In genomic region chr14:76619038-76619409, GRCm38 (mm10) we compare ENCODE assay signal across 17 mouse cellular contexts.
DNase-seq lines count a peak whose midpoint lies in the region; ATAC-seq and TF ChIP-seq lines count a peak whose summit lies in the region.
"Had no signal": no experiment of that assay in that cellular context is flagged by ENCODE, and none has a peak within 500 bp of the region (broad histone marks: within the 10 kb centered on the region; RNA-seq: fewer than 3 reads in every experiment).

No protein-coding gene starts in this region.

- no peak for TF ChIP-seq POLR2A in limb, embryonic 14.5 days (IDR thresholded peaks at IDR 0.05; ENCODE audit: borderline replicate concordance, extremely low read depth, insufficient read depth, insufficient read length)

- H3K36me3 ChIP-seq in megakaryocyte, embryonic 14.5 days (replicated peaks; ENCODE audit: low read length), result no peaks in the 10 kb centered on the region
- H3K36me3 ChIP-seq in embryonic facial prominence, embryonic 15.5 days, result no peaks in the 10 kb centered on the region
- no peaks in the 10 kb centered on the region for H3K36me3 ChIP-seq in limb, embryonic 14.5 days (ENCODE audit: control insufficient read depth, insufficient read depth, low read length)
- no peaks in the 10 kb centered on the region for H3K36me3 ChIP-seq in midbrain, embryonic 10.5 days
- H3K36me3 ChIP-seq: midbrain, embryonic 13.5 days had no signal

- H3K27me3 ChIP-seq in megakaryocyte, embryonic 14.5 days (replicated peaks), result peaks cover 70% of the 10 kb centered on the region
- H3K27me3 ChIP-seq in embryonic facial prominence, embryonic 15.5 days, result no peaks in the 10 kb centered on the region
- H3K27me3 ChIP-seq in limb, embryonic 14.5 days (ENCODE audit: control insufficient read depth, insufficient read depth, low read length), result no peaks in the 10 kb centered on the region
- H3K27me3 ChIP-seq in midbrain, embryonic 10.5 days (ENCODE audit: low read depth, poor library complexity, severe bottlenecking), result peaks cover 11% of the 10 kb centered on the region; the same call in 1 of the 2 replicates
- H3K27me3 ChIP-seq: midbrain, embryonic 13.5 days; Patski had no signal

- no peak overlapping the region for H3K4me3 ChIP-seq in gastrocnemius, adult 2 months
- peak overlapping the region; percentile 64 for H3K4me3 ChIP-seq in megakaryocyte, embryonic 14.5 days (replicated peaks)
- no peak overlapping the region for H3K4me3 ChIP-seq in embryonic facial prominence, embryonic 15.5 days (replicated peaks)
- no peak overlapping the region for H3K4me3 ChIP-seq in limb, embryonic 14.5 days (replicated peaks; ENCODE audit: low read length)
- H3K4me3 ChIP-seq in midbrain, embryonic 10.5 days, result no peak overlapping the region
- H3K4me3 ChIP-seq: midbrain, embryonic 13.5 days had no signal

- TF ChIP-seq CTCF in gastrocnemius, adult 2 months (IDR thresholded peaks at IDR 0.05), result no peak

- H3K4me1 ChIP-seq in megakaryocyte, embryonic 14.5 days, result peaks cover 80% of the 10 kb centered on the region
- H3K4me1 ChIP-seq in embryonic facial prominence, embryonic 15.5 days, result peaks cover 53% of the 10 kb centered on the region
- peaks cover 51% of the 10 kb centered on the region for H3K4me1 ChIP-seq in limb, embryonic 14.5 days (ENCODE audit: control insufficient read depth, insufficient read depth, low read length)
- H3K4me1 ChIP-seq in midbrain, embryonic 10.5 days, result peaks cover 70% of the 10 kb centered on the region

- no peak for ATAC-seq in megakaryocyte, adult 5-6 weeks (ENCODE audit: poor library complexity, severe bottlenecking)
- ATAC-seq in embryonic facial prominence, embryonic 15.5 days (ENCODE audit: insufficient number of reproducible peaks, low FRiP score, low TSS enrichment, low read depth), result 0 out of 2 replicates have a peak, but pooled peaks have one; percentile 9
- no peak for ATAC-seq in limb, embryonic 14.5 days (ENCODE audit: low FRiP score, low read depth)
- ATAC-seq: midbrain, embryonic 13.5 days; Patski had no signal

- DNase-seq in gastrocnemius, adult 2 months, result no peak
- no peak for DNase-seq in gastrocnemius, postnatal 14 days
- DNase-seq in limb, embryonic 14.5 days (ENCODE audit: low spot score), result no peak
- DNase-seq in midbrain, embryonic 10.5 days (ENCODE audit: low spot score), result no peak
- DNase-seq in left cerebral cortex, postnatal 36 days (ENCODE audit: low spot score in 2 of 2), result no peak
- DNase-seq: B cell, adult 2 months; cerebellum, adult 11-12 months; heart, adult 18-20 months; kidney, adult 2 months; left cerebral cortex, postnatal 4 days; right cerebral cortex, postnatal 14 days; thymus, adult 18-20 months had no signal

- H3K9me3 ChIP-seq in megakaryocyte, embryonic 14.5 days, result no peaks in the 10 kb centered on the region
- no peaks in the 10 kb centered on the region for H3K9me3 ChIP-seq in embryonic facial prominence, embryonic 15.5 days (replicated peaks)
- no peaks in the 10 kb centered on the region for H3K9me3 ChIP-seq in limb, embryonic 14.5 days (ENCODE audit: control insufficient read depth, low read length)
- H3K9me3 ChIP-seq in midbrain, embryonic 10.5 days (replicated peaks), result no peaks in the 10 kb centered on the region
- H3K9me3 ChIP-seq: midbrain, embryonic 13.5 days had no signal

- intact Hi-C loops in gastrocnemius, adult 2 months (cut with DNase I), result loop anchor here (10.0 kb wide), 1 partner anchor 256 kb away; no protein-coding TSS in a partner anchor
- intact Hi-C loops in gastrocnemius, postnatal 14 days (cut with DNase I; ENCODE audit: low total_unique reads), result no loop called here
- intact Hi-C loops in left cerebral cortex, postnatal 36 days (cut with DNase I), result no loop called here

- peak overlapping the region; percentile 40; the same call in 1 of the 2 replicates for H3K27ac ChIP-seq in gastrocnemius, adult 2 months
- peak overlapping the region; percentile 28; the same call in 1 of the 2 replicates for H3K27ac ChIP-seq in embryonic facial prominence, embryonic 15.5 days (replicated peaks)
- 0 out of 2 replicates have a peak overlapping the region, but pooled peaks have one; percentile 33 for H3K27ac ChIP-seq in limb, embryonic 14.5 days (replicated peaks; ENCODE audit: low read depth, low read length)
- no peak overlapping the region for H3K27ac ChIP-seq in midbrain, embryonic 10.5 days (replicated peaks)
- H3K27ac ChIP-seq: midbrain, embryonic 13.5 days had no signal

- no peak overlapping the region for H3K9ac ChIP-seq in embryonic facial prominence, embryonic 15.5 days
- no peak overlapping the region for H3K9ac ChIP-seq in limb, embryonic 14.5 days (ENCODE audit: low read depth, low read length, severe bottlenecking)
- H3K9ac ChIP-seq: midbrain, embryonic 13.5 days had no signal

- no peak overlapping the region for H3K4me2 ChIP-seq in embryonic facial prominence, embryonic 15.5 days (replicated peaks)
- H3K4me2 ChIP-seq in limb, embryonic 14.5 days (replicated peaks; ENCODE audit: low read depth, low read length, severe bottlenecking), result no peak overlapping the region
- H3K4me2 ChIP-seq: midbrain, embryonic 13.5 days had no signal

- WGBS in embryonic facial prominence, embryonic 15.5 days, result 58% methylated on average over 7 of the region's 7 CpGs
- 51% methylated on average over 7 of the region's 7 CpGs for WGBS in limb, embryonic 14.5 days
- WGBS in midbrain, embryonic 10.5 days, result 79% methylated on average over 7 of the region's 7 CpGs
